Mouse (Mus musculus): ENCODE measurements around the gene Slc2a4.

The Slc2a4 gene

GRCm38 (mm10) chr11:69901993-69902392 lies 46.0 kb downstream of the Slc2a4 start:
- DNase-seq (ENCODE audit: low spot score in 2 of 2): no peak

GRCm38 (mm10) chr11:69901406-69901846 lies 46.6 kb downstream of the Slc2a4 start:
- peak; percentile 95 for DNase-seq (ENCODE audit: low spot score in 2 of 2)

GRCm38 (mm10) chr11:69900471-69901405 lies 47.2 kb downstream of the Slc2a4 start, which contains the start of the genes 2810408A11Rik and Neurl4:
TSS of gene 2810408A11Rik (minus strand) at chr11:69900987.
TSS of gene Neurl4 (plus strand) at chr11:69901072.
- DNase-seq (ENCODE audit: low spot score in 2 of 2): peak; percentile 94 to 95

- no peak for DNase-seq (ENCODE audit: low spot score in 2 of 2)
Measured at GRCm38 (mm10) chr11:69899870-69900269, 48.1 kb downstream of the Slc2a4 start.

- DNase-seq (ENCODE audit: low spot score in 2 of 2): peak; percentile 70 to 74
Measured at GRCm38 (mm10) chr11:69895291-69895690, 52.7 kb downstream of the Slc2a4 start, which contains the start of gene Acap1. TSS of gene Acap1 (minus strand) at chr11:69895539.

GRCm38 (mm10) chr11:69894671-69895070 lies 53.3 kb downstream of the Slc2a4 start:
- DNase-seq (ENCODE audit: low spot score in 2 of 2): peak; percentile 92

All from spleen, postnatal 36 days (tissue).